Mouse (Mus musculus) liver, postnatal 0 days (tissue): ENCODE measurements around the gene Smok3b.
"Not testable (repeated sequence)": the region's sequence is repeated elsewhere in the genome, so short reads cannot be mapped to it uniquely, and the experiment has no call there.

ENCODE experiments used
- CTCF ChIP-seq: sonication (generic); IDR thresholded peaks from 2 replicates; pipeline ENCODE4 v1.5.1; 2016; ENCODE audit warnings: antibody characterized with exemption, low read depth
- EP300 ChIP-seq: IDR thresholded peaks from 2 replicates; pipeline ENCODE4 v1.6.1; 2016; ENCODE audit warnings: antibody characterized with exemption, low read depth, mild to moderate bottlenecking

DNA sequence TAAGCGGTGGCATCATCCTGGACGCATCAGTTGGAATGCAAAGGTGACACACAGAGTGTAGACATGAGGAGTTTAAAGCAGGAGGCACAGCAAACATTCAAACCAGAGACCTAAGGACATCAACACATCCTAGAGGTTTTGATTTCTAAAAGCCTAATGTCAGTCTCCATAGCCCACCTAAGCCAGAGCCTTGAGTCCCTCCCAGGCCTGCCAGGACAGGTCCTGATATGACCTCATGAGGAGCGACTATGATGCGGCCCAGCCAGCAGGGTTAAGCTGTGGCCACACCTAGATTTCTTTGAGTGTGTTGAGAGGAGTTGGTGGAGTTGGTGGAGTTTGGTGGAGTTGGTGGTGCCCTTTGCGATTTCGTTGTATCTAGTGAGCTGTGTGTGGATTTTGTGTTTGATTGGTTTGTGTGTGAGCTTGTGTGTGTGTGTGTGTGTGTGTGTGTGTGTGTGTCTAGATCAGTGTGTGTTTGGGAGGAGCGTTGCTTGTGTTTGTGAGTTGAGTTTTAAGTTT, at the start of gene Smok3b, which contains the start of gene Smok3a:
- TF ChIP-seq CTCF, EP300: not testable (repeated sequence)
